Mouse (Mus musculus): Measurements from ENCODE around the gene Eef1akmt1. TPM values are rescaled to one million over a fixed set of nuclear protein-coding genes. Genes with fewer than 3 reads are reported as not detected.

The Eef1akmt1 gene
- 73.8 and 82.0 TPM in 2 replicates for polyA plus RNA-seq (2014; fragmentation: Nextera tagmentation; extraction: Ambion mirVana)

DNA sequence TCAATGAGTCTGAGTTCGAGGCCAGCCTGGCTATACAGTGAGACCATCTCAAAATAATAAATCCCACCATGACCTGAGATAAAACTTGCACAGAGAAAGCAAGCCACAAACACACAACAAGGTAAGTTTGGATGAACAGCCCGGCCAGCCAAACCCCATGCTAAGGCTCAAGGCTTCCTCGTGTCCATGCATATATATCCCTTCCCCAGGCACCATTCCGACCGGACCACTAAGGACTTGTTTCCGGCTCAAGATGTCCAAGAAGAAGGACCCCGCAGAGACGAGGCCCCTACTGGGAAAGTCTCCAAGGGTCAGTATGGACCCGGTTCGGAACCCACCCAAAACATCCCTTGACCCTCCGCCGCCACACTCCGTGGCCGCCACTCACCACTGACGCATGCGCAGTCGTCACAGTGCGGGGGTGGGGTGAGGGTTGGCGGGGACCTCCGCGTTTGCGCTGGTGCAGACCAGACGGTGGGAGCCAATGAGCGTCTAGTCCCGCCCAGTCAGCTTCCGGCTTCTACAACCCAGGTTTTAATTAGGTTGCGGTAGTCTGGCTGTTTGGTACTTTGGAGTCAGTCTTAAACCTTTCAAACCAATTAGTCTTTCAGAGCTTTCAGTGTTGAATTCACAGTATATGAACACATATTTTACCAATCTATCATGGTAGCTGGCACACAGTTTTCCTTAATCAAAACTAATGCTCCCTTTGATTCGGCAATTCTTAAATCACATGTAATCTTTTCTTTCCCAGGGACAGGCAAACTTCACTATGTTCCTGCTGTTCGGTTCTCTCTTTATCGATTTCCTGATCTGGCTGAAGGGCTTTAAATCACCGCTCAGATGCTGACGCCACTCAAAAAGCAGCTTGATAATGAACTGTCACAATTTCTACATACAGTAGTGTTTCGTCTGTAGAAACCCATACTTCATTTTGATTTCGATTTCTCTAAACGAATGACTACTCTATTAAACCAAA, at the start of gene Eef1akmt1:
TSS of gene Eef1akmt1 (minus strand) at position 458 of the 979 bp plus-strand sequence.
- peak within 1 kb of the TSS; percentile 78 for H3K9ac ChIP-seq (ENCODE audit: low read length)
- ATAC-seq (ENCODE audit: insufficient number of reproducible peaks, insufficient read depth, low FRiP score, low read depth) = peak; percentile 97
- H3K4me2 ChIP-seq (ENCODE audit: low read length) = peak within 1 kb of the TSS; percentile 80
- H3K9me3 ChIP-seq (ENCODE audit: control insufficient read depth, low read length) = peaks cover 4% of the 10 kb centered on the region
- WGBS = 8% methylated on average over 35 of the region's 35 CpGs
- peak within 1 kb of the TSS; percentile 68 to 72 for H3K4me3 ChIP-seq (ENCODE audit: control insufficient read depth in 1 of 2, insufficient read depth in 1 of 2, low read depth in 1 of 2, low read length in 2 of 2)
- H3K27ac ChIP-seq (replicated peaks in 1 of 2; ENCODE audit: control insufficient read depth in 1 of 2, insufficient read depth in 1 of 2, low read depth in 2 of 2, low read length in 2 of 2) = peak within 1 kb of the TSS; percentile 67 to 81
- peaks cover under 1% of the 10 kb centered on the region; the same call in 1 of the 2 replicates for H3K36me3 ChIP-seq (ENCODE audit: control insufficient read depth, insufficient read depth, low read length)
- peaks cover 0 to 2% of the 10 kb centered on the region in 2 experiments; a peak in 1 of 4 replicates for H3K4me1 ChIP-seq (ENCODE audit: control insufficient read depth in 2 of 2, insufficient read depth in 2 of 2, low read length in 2 of 2)
- H3K27me3 ChIP-seq (ENCODE audit: control insufficient read depth, insufficient read depth, low read length) = no peaks in the 10 kb centered on the region

DNA sequence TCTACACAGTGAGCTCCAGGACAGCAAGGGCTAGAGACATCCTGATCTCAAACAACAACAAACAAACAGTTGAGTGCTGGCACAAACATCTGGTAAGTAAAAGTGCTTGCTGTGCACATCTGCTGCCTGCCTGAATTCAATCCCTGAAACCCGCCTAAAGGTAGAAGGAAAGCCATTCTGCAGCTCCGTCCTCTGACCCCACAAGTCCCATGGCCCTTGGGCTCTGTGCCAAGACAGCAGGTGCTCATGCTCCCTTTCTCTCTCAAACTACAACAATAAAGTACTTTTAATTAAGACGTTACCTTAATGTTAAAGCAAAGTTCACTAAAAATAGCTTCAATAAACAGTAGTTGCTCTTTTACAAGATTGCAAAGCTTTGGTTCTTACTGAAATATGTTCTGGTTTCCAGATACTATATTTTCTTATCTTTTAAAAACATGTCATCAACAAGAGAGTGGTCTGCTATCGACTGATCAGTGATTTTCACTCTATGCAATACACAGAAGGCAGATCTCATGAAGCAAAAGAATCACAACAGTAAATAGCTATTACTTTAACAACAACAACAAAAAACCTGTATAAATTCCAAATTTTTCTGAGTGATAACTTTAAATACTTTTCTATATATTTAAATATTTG, 49.3 kb upstream of the Eef1akmt1 start:
- no peak overlapping the region for H3K27ac ChIP-seq (replicated peaks in 1 of 2; ENCODE audit: control insufficient read depth in 1 of 2, insufficient read depth in 1 of 2, low read depth in 2 of 2, low read length in 2 of 2)
- no peak overlapping the region for H3K9ac ChIP-seq (ENCODE audit: low read length)
- 67% methylated on average over 4 of the region's 4 CpGs for WGBS
- no peak for ATAC-seq (ENCODE audit: insufficient number of reproducible peaks, insufficient read depth, low FRiP score, low read depth)
- H3K4me3 ChIP-seq (ENCODE audit: control insufficient read depth in 1 of 2, insufficient read depth in 1 of 2, low read depth in 1 of 2, low read length in 2 of 2) = no peak overlapping the region
- peaks cover 0 to 10% of the 10 kb centered on the region in 2 experiments; a peak in 2 of 4 replicates for H3K4me1 ChIP-seq (ENCODE audit: control insufficient read depth in 2 of 2, insufficient read depth in 2 of 2, low read length in 2 of 2)
- peaks cover 37% of the 10 kb centered on the region for H3K36me3 ChIP-seq (ENCODE audit: control insufficient read depth, insufficient read depth, low read length)
- no peak overlapping the region for H3K4me2 ChIP-seq (ENCODE audit: low read length)
- no peaks in the 10 kb centered on the region for H3K9me3 ChIP-seq (ENCODE audit: control insufficient read depth, low read length)
- H3K27me3 ChIP-seq (ENCODE audit: control insufficient read depth, insufficient read depth, low read length) = no peaks in the 10 kb centered on the region

DNA sequence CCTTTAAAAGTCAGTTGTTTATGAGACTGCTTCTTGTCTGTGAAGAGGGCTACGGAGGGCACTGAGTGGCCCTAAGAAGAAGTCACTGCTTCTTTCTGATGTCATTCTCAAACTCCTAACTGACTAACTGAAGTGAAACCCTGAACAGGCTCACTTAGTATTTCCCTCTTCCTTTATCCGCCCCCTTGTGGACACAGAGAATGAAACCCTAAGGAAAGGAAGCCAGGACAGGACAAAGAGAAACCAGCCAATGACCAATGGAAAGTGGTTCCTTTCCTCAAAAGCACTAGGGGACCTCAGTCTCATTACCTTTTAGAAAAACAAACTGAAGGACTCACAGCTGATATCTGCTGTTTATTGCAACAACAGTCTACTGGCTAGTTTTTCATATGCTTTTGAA, 48.1 kb upstream of the Eef1akmt1 start:
- peaks cover 0 to 9% of the 10 kb centered on the region in 2 experiments; a peak in 2 of 4 replicates for H3K4me1 ChIP-seq (ENCODE audit: control insufficient read depth in 2 of 2, insufficient read depth in 2 of 2, low read length in 2 of 2)
- no peak overlapping the region for H3K4me2 ChIP-seq (ENCODE audit: low read length)
- H3K4me3 ChIP-seq (ENCODE audit: control insufficient read depth in 1 of 2, insufficient read depth in 1 of 2, low read depth in 1 of 2, low read length in 2 of 2) = no peak overlapping the region
- peaks cover 31% of the 10 kb centered on the region for H3K36me3 ChIP-seq (ENCODE audit: control insufficient read depth, insufficient read depth, low read length)
- H3K9me3 ChIP-seq (ENCODE audit: control insufficient read depth, low read length) = no peaks in the 10 kb centered on the region
- no peak overlapping the region for H3K27ac ChIP-seq (replicated peaks in 1 of 2; ENCODE audit: control insufficient read depth in 1 of 2, insufficient read depth in 1 of 2, low read depth in 2 of 2, low read length in 2 of 2)
- WGBS = 46% methylated on average over 2 of the region's 2 CpGs
- no peaks in the 10 kb centered on the region for H3K27me3 ChIP-seq (ENCODE audit: control insufficient read depth, insufficient read depth, low read length)
- ATAC-seq (ENCODE audit: insufficient number of reproducible peaks, insufficient read depth, low FRiP score, low read depth) = no peak
- H3K9ac ChIP-seq (ENCODE audit: low read length) = no peak overlapping the region

DNA sequence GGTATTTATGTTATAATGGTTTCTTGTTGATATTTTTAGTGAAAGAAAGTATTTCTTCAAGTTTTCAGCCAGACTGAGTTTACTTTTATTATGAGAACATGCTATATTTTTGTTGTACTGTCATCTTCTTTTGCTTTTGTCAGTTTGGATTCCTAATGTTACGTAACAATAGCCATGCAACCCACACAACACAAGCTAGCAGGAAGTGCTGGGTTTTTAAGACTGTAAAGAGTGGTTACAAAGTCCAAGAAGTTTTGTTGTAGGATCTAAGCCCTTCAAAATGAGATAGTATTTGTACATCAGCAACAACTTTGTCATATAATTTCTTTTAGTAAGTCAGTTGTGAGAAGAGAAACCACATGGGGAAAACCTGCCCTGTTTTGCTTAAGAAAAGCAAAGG, 46.3 kb upstream of the Eef1akmt1 start:
- H3K4me1 ChIP-seq (ENCODE audit: control insufficient read depth in 2 of 2, insufficient read depth in 2 of 2, low read length in 2 of 2) = peaks cover 0 to 12% of the 10 kb centered on the region in 2 experiments; a peak in 3 of 4 replicates
- H3K9ac ChIP-seq (ENCODE audit: low read length) = no peak overlapping the region
- no peak overlapping the region for H3K4me3 ChIP-seq (ENCODE audit: control insufficient read depth in 1 of 2, insufficient read depth in 1 of 2, low read depth in 1 of 2, low read length in 2 of 2)
- H3K4me2 ChIP-seq (ENCODE audit: low read length) = no peak overlapping the region
- H3K27ac ChIP-seq (replicated peaks in 1 of 2; ENCODE audit: control insufficient read depth in 1 of 2, insufficient read depth in 1 of 2, low read depth in 2 of 2, low read length in 2 of 2) = no peak overlapping the region; a peak in 1 of 4 replicates
- WGBS = 91% methylated on average over 1 of the region's 1 CpGs
- no peak for ATAC-seq (ENCODE audit: insufficient number of reproducible peaks, insufficient read depth, low FRiP score, low read depth)
- no peaks in the 10 kb centered on the region for H3K9me3 ChIP-seq (ENCODE audit: control insufficient read depth, low read length)
- no peaks in the 10 kb centered on the region for H3K27me3 ChIP-seq (ENCODE audit: control insufficient read depth, insufficient read depth, low read length)
- peaks cover 27% of the 10 kb centered on the region; the same call in 1 of the 2 replicates for H3K36me3 ChIP-seq (ENCODE audit: control insufficient read depth, insufficient read depth, low read length)

DNA sequence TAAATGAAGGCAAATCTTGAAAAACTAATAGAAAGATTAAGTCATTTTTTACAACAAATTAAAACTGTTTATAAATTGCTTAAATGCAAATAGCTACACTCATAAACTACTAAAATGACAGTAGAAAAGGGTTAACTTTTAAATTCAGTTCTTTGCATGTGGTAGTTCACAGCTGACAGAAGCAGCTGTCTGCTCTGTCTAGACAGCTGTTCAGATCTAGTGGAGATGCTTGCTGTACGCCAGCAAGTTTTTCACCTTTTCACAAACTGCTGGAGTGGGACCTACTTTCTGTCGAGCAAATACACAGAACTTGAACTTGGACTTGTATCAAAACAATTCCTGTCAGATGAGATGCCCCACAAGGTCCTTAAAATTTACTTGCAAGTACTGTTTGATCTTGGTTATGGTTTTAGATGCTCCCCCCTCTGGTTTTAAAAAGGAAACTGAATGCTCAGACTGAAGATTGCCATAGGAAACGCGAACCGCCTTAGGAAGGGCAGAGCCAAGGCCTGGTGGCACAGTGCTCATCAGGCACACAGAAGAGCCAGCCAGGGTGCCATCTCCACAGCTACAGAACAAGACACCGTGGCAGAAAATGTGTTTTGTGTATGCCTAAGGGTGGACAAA, 45.0 kb upstream of the Eef1akmt1 start:
- H3K4me1 ChIP-seq (ENCODE audit: control insufficient read depth in 2 of 2, insufficient read depth in 2 of 2, low read length in 2 of 2) = peaks cover 0 to 12% of the 10 kb centered on the region in 2 experiments; a peak in 3 of 4 replicates
- no peak overlapping the region; a peak in 1 of 4 replicates for H3K27ac ChIP-seq (replicated peaks in 1 of 2; ENCODE audit: control insufficient read depth in 1 of 2, insufficient read depth in 1 of 2, low read depth in 2 of 2, low read length in 2 of 2)
- H3K36me3 ChIP-seq (ENCODE audit: control insufficient read depth, insufficient read depth, low read length) = peaks cover 17% of the 10 kb centered on the region; the same call in 1 of the 2 replicates
- 84% methylated on average over 6 of the region's 6 CpGs for WGBS
- no peak overlapping the region for H3K9ac ChIP-seq (ENCODE audit: low read length)
- H3K4me2 ChIP-seq (ENCODE audit: low read length) = no peak overlapping the region
- no peaks in the 10 kb centered on the region for H3K27me3 ChIP-seq (ENCODE audit: control insufficient read depth, insufficient read depth, low read length)
- ATAC-seq (ENCODE audit: insufficient number of reproducible peaks, insufficient read depth, low FRiP score, low read depth) = no peak
- H3K4me3 ChIP-seq (ENCODE audit: control insufficient read depth in 1 of 2, insufficient read depth in 1 of 2, low read depth in 1 of 2, low read length in 2 of 2) = no peak overlapping the region
- H3K9me3 ChIP-seq (ENCODE audit: control insufficient read depth, low read length) = no peaks in the 10 kb centered on the region

DNA sequence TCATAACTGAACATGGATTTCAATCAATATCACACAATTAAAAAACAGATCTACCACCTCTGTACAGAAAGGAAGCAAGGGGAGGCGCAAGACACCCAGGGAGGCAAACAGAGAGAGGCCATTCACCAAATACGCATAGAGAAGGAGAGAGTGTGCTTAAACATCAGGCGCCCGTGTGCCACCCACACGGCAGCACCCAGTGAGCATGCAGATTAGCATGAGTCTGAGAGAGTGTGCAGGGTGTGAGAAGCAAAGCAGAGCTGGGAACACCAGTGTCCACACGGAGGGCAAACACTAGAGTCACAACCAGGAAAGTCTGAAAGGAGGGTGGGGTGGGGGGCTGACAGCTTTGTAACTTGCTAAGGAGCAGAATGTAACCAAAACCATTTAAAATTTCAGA, 44.4 kb upstream of the Eef1akmt1 start:
- 86% methylated on average over 6 of the region's 6 CpGs for WGBS

DNA sequence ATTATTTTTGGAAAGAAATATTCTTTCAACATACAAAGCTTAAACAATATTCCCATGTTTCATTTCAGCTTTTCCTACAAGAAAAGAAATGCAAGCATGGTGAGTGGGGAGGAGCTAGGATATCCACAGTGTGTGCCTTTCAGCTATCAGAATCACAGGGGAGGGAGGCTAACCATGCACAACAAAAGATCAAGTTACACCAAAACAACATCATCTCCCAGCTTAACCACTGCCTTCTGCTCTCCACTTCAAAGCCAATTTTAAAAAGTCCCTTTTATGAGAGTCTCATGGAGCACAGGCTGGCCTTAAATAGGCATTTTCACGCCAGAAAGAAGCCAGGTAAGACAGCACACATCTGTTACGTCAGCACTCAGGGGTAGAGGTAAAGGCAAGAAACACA, 39.6 kb upstream of the Eef1akmt1 start:
- ATAC-seq (ENCODE audit: insufficient number of reproducible peaks, insufficient read depth, low FRiP score, low read depth) = no peak
- no peaks in the 10 kb centered on the region for H3K9me3 ChIP-seq (ENCODE audit: control insufficient read depth, low read length)
- peaks cover 2 to 22% of the 10 kb centered on the region in 2 experiments for H3K4me1 ChIP-seq (ENCODE audit: control insufficient read depth in 2 of 2, insufficient read depth in 2 of 2, low read length in 2 of 2)
- H3K27ac ChIP-seq (replicated peaks in 1 of 2; ENCODE audit: control insufficient read depth in 1 of 2, insufficient read depth in 1 of 2, low read depth in 2 of 2, low read length in 2 of 2) = no peak overlapping the region
- H3K4me3 ChIP-seq (ENCODE audit: control insufficient read depth in 1 of 2, insufficient read depth in 1 of 2, low read depth in 1 of 2, low read length in 2 of 2) = no peak overlapping the region
- 76% methylated on average over 2 of the region's 2 CpGs for WGBS
- H3K27me3 ChIP-seq (ENCODE audit: control insufficient read depth, insufficient read depth, low read length) = no peaks in the 10 kb centered on the region
- peaks cover 7% of the 10 kb centered on the region; the same call in 1 of the 2 replicates for H3K36me3 ChIP-seq (ENCODE audit: control insufficient read depth, insufficient read depth, low read length)
- H3K4me2 ChIP-seq (ENCODE audit: low read length) = no peak overlapping the region
- no peak overlapping the region for H3K9ac ChIP-seq (ENCODE audit: low read length)

More for the DNA sequence above, 44.4 kb upstream of the Eef1akmt1 start:
- H3K27ac ChIP-seq (replicated peaks in 1 of 2; ENCODE audit: control insufficient read depth in 1 of 2, insufficient read depth in 1 of 2, low read depth in 2 of 2, low read length in 2 of 2) = no peak overlapping the region
- H3K9me3 ChIP-seq (ENCODE audit: control insufficient read depth, low read length) = no peaks in the 10 kb centered on the region
- H3K4me3 ChIP-seq (ENCODE audit: control insufficient read depth in 1 of 2, insufficient read depth in 1 of 2, low read depth in 1 of 2, low read length in 2 of 2) = no peak overlapping the region
- H3K4me2 ChIP-seq (ENCODE audit: low read length) = no peak overlapping the region
- no peak overlapping the region for H3K9ac ChIP-seq (ENCODE audit: low read length)
- ATAC-seq (ENCODE audit: insufficient number of reproducible peaks, insufficient read depth, low FRiP score, low read depth) = no peak
- H3K4me1 ChIP-seq (ENCODE audit: control insufficient read depth in 2 of 2, insufficient read depth in 2 of 2, low read length in 2 of 2) = peaks cover 0 to 12% of the 10 kb centered on the region in 2 experiments; a peak in 3 of 4 replicates
- H3K27me3 ChIP-seq (ENCODE audit: control insufficient read depth, insufficient read depth, low read length) = no peaks in the 10 kb centered on the region
- peaks cover 17% of the 10 kb centered on the region; the same call in 1 of the 2 replicates for H3K36me3 ChIP-seq (ENCODE audit: control insufficient read depth, insufficient read depth, low read length)

All from heart, embryonic 14.5 days (tissue).